Mouse (Mus musculus) C2C12 (cell line): ENCODE results near the gene Gm17079.

Experiments used
- CEBPB ChIP-seq: IDR thresholded peaks from one replicate; pipeline ENCODE4 v1.6.1; 2011; ENCODE audit warnings: low read depth, mild to moderate bottlenecking, control low read depth, moderate library complexity
- CTCF ChIP-seq: IDR thresholded peaks from one replicate; pipeline ENCODE4 v1.5.1; 2011; ENCODE audit not compliant: control insufficient read depth, insufficient read depth, insufficient read length
- FOSL1 ChIP-seq: IDR thresholded peaks from one replicate; pipeline ENCODE4 v1.8.0; 2011; ENCODE audit warnings: mild to moderate bottlenecking, low read length; ENCODE audit not compliant: poor library complexity, insufficient read depth, severe bottlenecking
- MAX ChIP-seq: IDR thresholded peaks from one replicate; pipeline ENCODE4 v1.6.1; 2011; ENCODE audit warnings: mild to moderate bottlenecking, control low read depth
- MYOD1 ChIP-seq: IDR thresholded peaks from one replicate; pipeline ENCODE4 v1.6.1; 2011; ENCODE audit warnings: low read depth; ENCODE audit not compliant: control insufficient read depth, insufficient read length
- MYOG ChIP-seq: IDR thresholded peaks from one replicate; pipeline ENCODE4 v1.6.1; 2011; ENCODE audit not compliant: control insufficient read depth, insufficient read length; ENCODE audit errors: extremely low read depth
- USF1 ChIP-seq: IDR thresholded peaks from one replicate; pipeline ENCODE4 v1.6.1; 2011; ENCODE audit warnings: low read depth, mild to moderate bottlenecking, control low read depth, moderate library complexity

DNA sequence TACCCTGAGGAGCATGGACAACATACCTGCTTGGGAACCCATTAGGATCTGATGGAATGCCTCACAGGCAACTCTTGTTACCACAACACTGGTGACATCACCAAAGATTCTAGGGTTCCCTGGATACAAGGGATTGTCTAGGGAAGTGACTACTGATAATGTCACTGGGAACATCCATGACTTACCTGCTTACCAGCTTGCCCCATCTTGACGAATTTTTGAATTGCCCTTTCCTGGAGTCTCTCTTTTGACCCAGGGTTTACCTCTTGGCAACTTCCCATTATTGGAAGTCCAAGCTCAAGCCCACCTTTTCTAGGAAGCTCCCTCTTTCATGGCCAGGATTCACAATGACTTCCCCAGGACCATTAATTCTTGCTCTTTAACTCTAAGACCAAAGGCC lies 21.8 kb upstream of the Gm17079 start, which contains the start of gene Gm5800:
- no peak for TF ChIP-seq CTCF
- no peak for TF ChIP-seq MYOD1
- no peak for TF ChIP-seq USF1
- TF ChIP-seq MYOG: no peak
- TF ChIP-seq MAX: no peak
- no peak for TF ChIP-seq FOSL1
- no peak for TF ChIP-seq CEBPB
